In the genomic region with DNA sequence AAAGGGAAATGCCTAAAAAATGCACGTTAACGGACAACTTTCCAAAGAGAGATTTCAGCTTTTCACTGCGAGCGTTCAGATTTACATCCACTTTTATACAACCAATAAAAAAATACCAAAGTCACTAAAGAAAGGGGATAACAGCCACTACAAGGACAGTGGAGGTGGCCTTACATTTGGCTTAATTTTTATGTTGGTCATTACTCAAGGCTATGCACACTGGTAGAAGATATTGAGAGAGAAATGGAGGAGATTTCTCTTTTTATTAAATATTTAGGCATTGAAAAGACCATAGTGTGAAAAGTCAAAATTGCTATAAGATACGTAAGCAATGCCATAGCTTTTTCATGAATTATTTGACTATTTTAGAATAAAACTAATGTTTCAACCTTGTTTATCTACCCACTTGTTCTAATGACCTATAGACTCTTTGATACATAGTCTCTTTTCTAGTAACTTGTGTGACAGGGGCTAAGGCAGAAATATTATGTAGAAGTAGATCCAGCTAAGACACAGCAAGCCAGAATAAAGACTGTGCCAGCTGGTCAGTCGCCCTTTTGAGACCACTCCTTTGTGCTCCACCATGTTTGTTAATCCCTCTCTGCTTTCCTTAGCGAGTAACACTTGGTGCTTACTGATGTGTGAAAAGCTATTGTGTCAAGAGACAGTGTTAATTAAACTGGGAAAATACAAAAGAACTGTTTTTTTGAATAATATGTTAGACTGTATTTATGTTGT, we compare ENCODE assay signal across 27 mouse cellular contexts. TPM values are rescaled to one million over a fixed set of nuclear protein-coding genes. Genes with fewer than 3 reads are reported as not detected.
A peak's percentile ranks its signal among the peaks of the same experiment; 100 is the strongest.
DNase-seq lines count a peak whose midpoint lies in the region; ATAC-seq lines count a peak whose summit lies in the region.
"Had no signal": no experiment of that assay in that cellular context is flagged by ENCODE, and none has a peak within 500 bp of the region (broad histone marks: within the 10 kb centered on the region; RNA-seq: fewer than 3 reads in every experiment).

No protein-coding gene starts in this region.

- no peak overlapping the region for H3K4me2 ChIP-seq in embryonic facial prominence, embryonic 11.5 days (ENCODE audit: low read depth, low read length)
- H3K4me2 ChIP-seq in hindbrain, embryonic 12.5 days (replicated peaks), result no peak overlapping the region
- no peak overlapping the region for H3K4me2 ChIP-seq in hindbrain, embryonic 16.5 days (ENCODE audit: low read length)
- no peak overlapping the region for H3K4me2 ChIP-seq in neural tube, embryonic 11.5 days (ENCODE audit: low read depth)
- H3K4me2 ChIP-seq: embryonic facial prominence, embryonic 13.5 days; limb, embryonic 13.5 days; liver, embryonic 13.5 days; lung, embryonic 14.5 days had no signal

- DNase-seq in embryonic facial prominence, embryonic 11.5 days (ENCODE audit: low spot score), result peak; percentile 1
- no peak for DNase-seq in embryonic facial prominence, embryonic 10.5 days (ENCODE audit: low spot score)
- no peak for DNase-seq in neural tube, embryonic 11.5 days (ENCODE audit: low spot score)
- DNase-seq in neural tube, embryonic 10.5 days (ENCODE audit: extremely low spot score, low spot score), result no peak
- no peak for DNase-seq in urinary bladder, postnatal 14 days (ENCODE audit: low spot score)
- no peak for DNase-seq in frontal cortex, postnatal 25 days (ENCODE audit: low spot score in 2 of 2)
- DNase-seq: adrenal gland, postnatal 10 days; cerebellum, adult 8-10 months; cerebellum, postnatal 36 days; heart, postnatal 4 days; kidney, adult 2 months; layer of hippocampus, adult 9-11 months; liver, embryonic 13.5 days; lung, embryonic 14.5 days; lung, postnatal 36 days; right cerebral cortex, postnatal 14 days; thymus, adult 2 months; thymus, postnatal 4 days had no signal

- H3K27me3 ChIP-seq in embryonic facial prominence, embryonic 11.5 days (ENCODE audit: control insufficient read depth, insufficient read depth, low read length), result no peaks in the 10 kb centered on the region
- no peaks in the 10 kb centered on the region for H3K27me3 ChIP-seq in embryonic facial prominence, embryonic 10.5 days (replicated peaks; ENCODE audit: low read depth, poor library complexity, severe bottlenecking)
- no peaks in the 10 kb centered on the region for H3K27me3 ChIP-seq in hindbrain, embryonic 12.5 days
- no peaks in the 10 kb centered on the region for H3K27me3 ChIP-seq in hindbrain, embryonic 16.5 days (replicated peaks; ENCODE audit: control insufficient read depth, insufficient read depth, low read length)
- H3K27me3 ChIP-seq in neural tube, embryonic 11.5 days (ENCODE audit: control insufficient read depth, insufficient read depth, low read length), result no peaks in the 10 kb centered on the region
- H3K27me3 ChIP-seq: embryonic facial prominence, embryonic 13.5 days; limb, embryonic 13.5 days; liver, embryonic 13.5 days; megakaryocyte, embryonic 14.5 days had no signal

- no peaks in the 10 kb centered on the region for H3K4me1 ChIP-seq in embryonic facial prominence, embryonic 11.5 days (ENCODE audit: control insufficient read depth, insufficient read depth, low read length)
- H3K4me1 ChIP-seq in embryonic facial prominence, embryonic 10.5 days, result no peaks in the 10 kb centered on the region
- no peaks in the 10 kb centered on the region for H3K4me1 ChIP-seq in hindbrain, embryonic 12.5 days
- H3K4me1 ChIP-seq in hindbrain, embryonic 16.5 days (ENCODE audit: control insufficient read depth, insufficient read depth, low read depth, low read length), result no peaks in the 10 kb centered on the region
- no peaks in the 10 kb centered on the region for H3K4me1 ChIP-seq in neural tube, embryonic 11.5 days (ENCODE audit: control insufficient read depth, insufficient read depth, low read length)
- H3K4me1 ChIP-seq: embryonic facial prominence, embryonic 13.5 days; limb, embryonic 13.5 days; liver, embryonic 13.5 days; megakaryocyte, embryonic 14.5 days had no signal

- H3K4me3 ChIP-seq in embryonic facial prominence, embryonic 11.5 days (ENCODE audit: low read depth, low read length), result no peak overlapping the region
- H3K4me3 ChIP-seq in embryonic facial prominence, embryonic 10.5 days, result no peak overlapping the region
- H3K4me3 ChIP-seq in hindbrain, embryonic 12.5 days, result no peak overlapping the region
- no peak overlapping the region for H3K4me3 ChIP-seq in hindbrain, embryonic 16.5 days (ENCODE audit: low read length)
- H3K4me3 ChIP-seq in neural tube, embryonic 11.5 days (ENCODE audit: low read depth, low read length), result no peak overlapping the region
- H3K4me3 ChIP-seq: embryonic facial prominence, embryonic 13.5 days; erythroblast, embryonic 14.5 days; limb, embryonic 13.5 days; liver, embryonic 13.5 days; megakaryocyte, embryonic 14.5 days had no signal

- H3K36me3 ChIP-seq in embryonic facial prominence, embryonic 11.5 days (replicated peaks; ENCODE audit: control insufficient read depth, insufficient read depth, low read depth, low read length), result no peaks in the 10 kb centered on the region
- H3K36me3 ChIP-seq in embryonic facial prominence, embryonic 10.5 days (replicated peaks), result no peaks in the 10 kb centered on the region
- no peaks in the 10 kb centered on the region for H3K36me3 ChIP-seq in hindbrain, embryonic 12.5 days
- no peaks in the 10 kb centered on the region for H3K36me3 ChIP-seq in hindbrain, embryonic 16.5 days (ENCODE audit: control insufficient read depth, insufficient read depth, low read length)
- H3K36me3 ChIP-seq in neural tube, embryonic 11.5 days (ENCODE audit: control insufficient read depth, insufficient read depth, low read length), result no peaks in the 10 kb centered on the region
- H3K36me3 ChIP-seq: embryonic facial prominence, embryonic 13.5 days; limb, embryonic 13.5 days; liver, embryonic 13.5 days had no signal

- WGBS in embryonic facial prominence, embryonic 11.5 days, result 79% methylated on average over 7 of the region's 7 CpGs
- WGBS in embryonic facial prominence, embryonic 10.5 days, result 72% methylated on average over 7 of the region's 7 CpGs
- WGBS in hindbrain, embryonic 12.5 days, result 71% methylated on average over 7 of the region's 7 CpGs
- WGBS in hindbrain, embryonic 16.5 days, result 68% methylated on average over 7 of the region's 7 CpGs
- WGBS in neural tube, embryonic 11.5 days, result 74% methylated on average over 7 of the region's 7 CpGs

- H3K9me3 ChIP-seq in embryonic facial prominence, embryonic 11.5 days (replicated peaks; ENCODE audit: control insufficient read depth, low read length), result no peaks in the 10 kb centered on the region
- H3K9me3 ChIP-seq in embryonic facial prominence, embryonic 10.5 days, result no peaks in the 10 kb centered on the region
- no peaks in the 10 kb centered on the region for H3K9me3 ChIP-seq in hindbrain, embryonic 12.5 days (replicated peaks)
- no peaks in the 10 kb centered on the region for H3K9me3 ChIP-seq in hindbrain, embryonic 16.5 days (ENCODE audit: control insufficient read depth, low read length)
- H3K9me3 ChIP-seq in neural tube, embryonic 11.5 days (ENCODE audit: control insufficient read depth, low read length), result no peaks in the 10 kb centered on the region
- H3K9me3 ChIP-seq: embryonic facial prominence, embryonic 13.5 days; limb, embryonic 13.5 days; liver, embryonic 13.5 days; megakaryocyte, embryonic 14.5 days had no signal

- H3K9ac ChIP-seq in embryonic facial prominence, embryonic 11.5 days (replicated peaks; ENCODE audit: low read length), result no peak overlapping the region
- no peak overlapping the region for H3K9ac ChIP-seq in hindbrain, embryonic 12.5 days
- H3K9ac ChIP-seq in hindbrain, embryonic 16.5 days (ENCODE audit: low read depth, low read length), result no peak overlapping the region
- no peak overlapping the region for H3K9ac ChIP-seq in neural tube, embryonic 11.5 days (ENCODE audit: low read length)
- H3K9ac ChIP-seq: embryonic facial prominence, embryonic 13.5 days; limb, embryonic 13.5 days; liver, embryonic 13.5 days; lung, embryonic 14.5 days had no signal

- no peak for ATAC-seq in embryonic facial prominence, embryonic 11.5 days (replicated peaks; ENCODE audit: insufficient number of reproducible peaks, low FRiP score, low TSS enrichment, low read depth)
- peak; percentile 74; the same call in 1 of the 2 replicates for ATAC-seq in hindbrain, embryonic 12.5 days (ENCODE audit: low FRiP score)
- no peak for ATAC-seq in hindbrain, embryonic 16.5 days
- ATAC-seq in neural tube, embryonic 11.5 days (ENCODE audit: insufficient read depth, low FRiP score, low TSS enrichment), result peak; percentile 72
- ATAC-seq: inflammation-experienced regulatory T-cells, adult 6 months had no signal

- no peak overlapping the region for H3K27ac ChIP-seq in embryonic facial prominence, embryonic 11.5 days (replicated peaks; ENCODE audit: low read depth, low read length)
- H3K27ac ChIP-seq in embryonic facial prominence, embryonic 10.5 days (replicated peaks), result no peak overlapping the region
- H3K27ac ChIP-seq in hindbrain, embryonic 12.5 days, result no peak overlapping the region
- H3K27ac ChIP-seq in hindbrain, embryonic 16.5 days (ENCODE audit: low read depth, low read length), result no peak overlapping the region
- H3K27ac ChIP-seq in neural tube, embryonic 11.5 days (ENCODE audit: low read depth, low read length), result no peak overlapping the region
- H3K27ac ChIP-seq: embryonic facial prominence, embryonic 13.5 days; kidney, postnatal 0 days; limb, embryonic 13.5 days; liver, embryonic 13.5 days; stomach, postnatal 0 days had no signal

RNA-seq across cellular contexts. Expression of a gene that starts 10.4 kb away (rescaled TPM):
- polyA plus RNA-seq in embryonic facial prominence, embryonic 11.5 days (2014; fragmentation: Nextera tagmentation; extraction: Ambion mirVana), result not detected in 2 replicates
- not detected in 2 replicates for polyA plus RNA-seq in embryonic facial prominence, embryonic 10.5 days (2016; fragmentation: Nextera tagmentation; extraction: Ambion mirVana)
- polyA plus RNA-seq in hindbrain, embryonic 12.5 days (2016; fragmentation: Nextera tagmentation; extraction: Ambion mirVana), result not detected in 2 replicates
- polyA plus RNA-seq in hindbrain, embryonic 16.5 days (2015; fragmentation: Nextera tagmentation; extraction: Ambion mirVana), result 0.09 and 1.5 TPM in 2 replicates
- not detected in 2 replicates for polyA plus RNA-seq in neural tube, embryonic 11.5 days (2014; fragmentation: Nextera tagmentation; extraction: Ambion mirVana)
- polyA plus RNA-seq: erythroblast, embryonic 14.5 days; inflammation-experienced regulatory T-cells, adult 6 months; limb, embryonic 13.5 days; lung, embryonic 14.5 days had no signal

Comparison
In these comparisons a context has a peak if more than half of its experiments do, and no peak if none do; other contexts are left out.
1. ATAC-seq: peak in hindbrain, embryonic 12.5 days (single experiment) and neural tube, embryonic 11.5 days (single experiment); none in embryonic facial prominence, embryonic 11.5 days (single experiment) and hindbrain, embryonic 16.5 days (single experiment).